Mouse (Mus musculus): Measurements from ENCODE around the gene Acox1.

DNA sequence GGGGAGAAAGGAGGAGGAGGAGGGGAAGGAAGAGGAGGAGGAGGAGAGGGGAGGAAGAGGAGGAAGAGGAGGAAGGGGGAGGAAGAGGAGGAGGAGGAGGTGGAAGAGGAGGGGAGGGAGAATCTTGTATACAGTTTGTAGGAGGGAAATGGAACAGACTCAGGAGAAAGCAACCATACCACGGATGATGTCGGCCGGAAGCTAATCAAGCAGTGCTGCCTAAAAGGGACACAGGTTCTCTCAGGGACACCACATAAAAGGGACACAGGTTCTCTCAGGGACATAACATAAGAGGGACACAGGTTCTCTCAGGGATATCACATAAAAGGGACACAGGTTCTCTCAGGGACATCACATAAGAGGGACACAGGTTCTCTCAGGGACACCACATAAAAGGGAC lies 29.6 kb downstream of the Acox1 start:
- TF ChIP-seq CTCF (IDR thresholded peaks at IDR 0.05; ENCODE audit: control insufficient read depth, insufficient read depth, insufficient read length) = no peak
- TF ChIP-seq MYOD1 (IDR thresholded peaks at IDR 0.05; ENCODE audit: control insufficient read depth, insufficient read length, low read depth) = no peak

Measured in C2C12 (cell line).